Mouse (Mus musculus) G1E (cell line): ENCODE data around the gene Acadvl. TPM values are rescaled to one million over a fixed set of nuclear protein-coding genes. Genes with fewer than 3 reads are reported as not detected.

Source experiments
- ATAC-seq: 2 replicates; pipeline ENCODE4 v1.8.0; 2016; ENCODE audit warnings: mild to moderate bottlenecking; ENCODE audit not compliant: insufficient number of reproducible peaks, poor library complexity, low FRiP score, severe bottlenecking; ENCODE audit errors: extremely low read depth
- DNase-seq: peaks from one replicate; pipeline ENCODE4 v3.0.0; 2012; ENCODE audit warnings: low spot score
- H3K27me3 ChIP-seq: 2 replicates; pipeline ENCODE4 v1.6.1; 2012; ENCODE audit warnings: mild to moderate bottlenecking, low read length, inconsistent platforms; ENCODE audit not compliant: insufficient read depth
- H3K36me3 ChIP-seq: replicated peaks from 2 replicates; pipeline ENCODE3; 2012; ENCODE audit warnings: mild to moderate bottlenecking, inconsistent platforms
- H3K4me1 ChIP-seq: 2 replicates; pipeline ENCODE4 v1.6.1; 2012; ENCODE audit warnings: low read depth, low read length, inconsistent platforms, mixed read lengths; ENCODE audit not compliant: insufficient read depth
- H3K4me3 ChIP-seq: 2 replicates; pipeline ENCODE4 v1.5.1; 2012; ENCODE audit warnings: low read depth, mild to moderate bottlenecking, inconsistent platforms, low read length, moderate library complexity, mixed read lengths
- H3K9me3 ChIP-seq: replicated peaks from 2 replicates; pipeline ENCODE4 v1.6.1; 2012; ENCODE audit warnings: inconsistent platforms
- CTCF ChIP-seq: IDR thresholded peaks from 2 replicates; pipeline ENCODE4 v1.5.1; 2012; ENCODE audit warnings: low read depth, low read length, inconsistent platforms, mixed read lengths
- GATA1 ChIP-seq: IDR thresholded peaks from 2 replicates; pipeline ENCODE4 v1.6.1; 2012; ENCODE audit warnings: borderline replicate concordance, low read length, inconsistent platforms, mixed read lengths
- GATA2 ChIP-seq: IDR thresholded peaks from 2 replicates; pipeline ENCODE4 v1.6.1; 2012; ENCODE audit warnings: low read depth, low read length, inconsistent platforms, borderline replicate concordance
- POLR2AphosphoS5 ChIP-seq: IDR thresholded peaks from 2 replicates; pipeline ENCODE4 v1.6.1; 2012; ENCODE audit warnings: low read depth, low read length, inconsistent platforms; ENCODE audit not compliant: insufficient replicate concordance
- TAL1 ChIP-seq: conservative IDR thresholded peaks from 2 replicates; pipeline ENCODE4 v1.6.1; 2012; ENCODE audit warnings: low read depth, low read length, inconsistent platforms, mixed read lengths
- polyA plus RNA-seq: library from polyadenylated mRNA; stranded (reverse); fragments of >175 nt; gene quantifications from 2 replicates; pipeline ENCODE4 v1.2.3, GENCODE M21; 2012
- total RNA-seq, 2 experiments: library from RNA; stranded (forward) in 1 of 2; stranded (reverse) in 1 of 2; fragments of 200-1000 nt in 1 of 2; fragments of >200 nt in 1 of 2; fragmentation: Nextera tagmentation in 1 of 2; gene quantifications; 2 replicates each; pipeline ENCODE4 v1.2.3; 2014 to 2017

Acadvl gene
- total and polyA plus RNA-seq, 3 experiments, result 16.3 to 31.7 (median 16.3) TPM

DNA sequence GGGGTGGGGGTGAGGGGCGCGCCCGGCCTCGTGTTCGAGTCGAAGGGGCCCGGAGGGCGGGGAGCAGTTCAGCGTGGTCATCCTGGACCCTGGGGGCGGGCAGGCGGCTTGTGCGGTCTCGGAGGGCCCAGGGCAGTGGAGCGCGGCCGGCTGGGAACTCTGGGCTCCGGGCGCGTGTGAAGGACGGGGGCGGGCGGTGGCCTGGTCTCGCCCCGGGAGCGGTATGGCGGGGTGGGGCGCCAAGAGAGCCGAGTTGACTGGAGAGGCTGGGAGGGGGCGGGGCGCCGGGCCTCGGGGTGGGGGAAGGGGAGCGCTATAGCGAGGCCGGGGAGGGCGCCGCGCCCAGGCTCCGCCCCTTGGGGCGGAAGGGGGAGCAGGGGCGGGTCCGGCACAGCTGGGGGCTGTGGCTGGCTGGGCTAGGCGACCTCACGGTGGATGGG is 18.1 kb downstream of the Acadvl start:
- TF ChIP-seq GATA2 (no peak), CTCF (no peak), POLR2AphosphoS5 (no peak), TAL1 (no peak), GATA1 (no peak)
- Histone ChIP-seq H3K9me3 (no peaks in the 10 kb centered on the region), H3K4me3 (peak overlapping the region; percentile 98), H3K36me3 (peaks cover 58% of the 10 kb centered on the region), H3K27me3 (no peaks in the 10 kb centered on the region), H3K4me1 (peaks cover 70% of the 10 kb centered on the region)
- DNase-seq, result peak; percentile 94
- ATAC-seq, result peak; percentile 31

- TF ChIP-seq GATA1 (no peak), GATA2 (no peak), TAL1 (no peak), POLR2AphosphoS5 (no peak), CTCF (no peak)
These were observed 18.8 kb downstream of the Acadvl start for GRCm38 (mm10) chr11:69996161-69997061.

DNA sequence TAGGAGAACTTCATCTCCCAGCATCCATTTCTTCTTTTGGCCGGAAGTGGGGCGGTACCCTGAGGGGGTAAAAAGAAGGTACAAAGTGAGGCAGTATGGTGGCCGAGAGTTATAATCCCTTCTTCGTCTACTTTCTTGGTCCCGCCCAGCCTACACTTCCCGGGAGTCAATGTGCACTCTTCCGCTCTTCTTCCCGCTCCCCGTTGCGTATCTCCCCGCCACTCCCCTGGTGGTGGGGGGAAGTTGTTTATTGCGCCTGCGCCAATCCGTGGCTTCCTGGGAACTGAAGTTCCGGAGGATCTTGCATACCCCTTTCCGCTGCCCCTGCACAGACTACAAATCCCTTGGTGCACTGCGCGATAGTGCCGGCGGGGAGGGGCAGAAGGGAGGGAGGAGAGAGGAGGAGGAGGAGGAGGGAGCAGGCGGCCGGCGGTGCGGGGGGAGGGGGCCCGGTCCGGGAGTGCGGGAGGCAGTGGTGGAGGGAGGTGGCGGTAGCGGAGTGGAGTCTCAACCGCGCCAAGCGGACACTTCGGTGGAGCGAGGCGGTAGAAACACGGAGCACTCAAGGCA is 19.7 kb downstream of the Acadvl start, which contains the start of gene Phf23:
Gene Phf23, plus strand, starts transcription at position 387 of the 570 bp plus-strand sequence.
- H3K9me3 ChIP-seq, result no peaks in the 10 kb centered on the region
- peaks cover 57% of the 10 kb centered on the region for H3K36me3 ChIP-seq
- peaks cover 64% of the 10 kb centered on the region for H3K4me1 ChIP-seq
- peak; percentile 80 for DNase-seq
- no peaks in the 10 kb centered on the region for H3K27me3 ChIP-seq
- ATAC-seq, result peak; percentile 70
- TF ChIP-seq GATA2 (no peak), POLR2AphosphoS5 (no peak), CTCF (no peak), GATA1 (no peak), TAL1 (no peak)
- peak within 1 kb of the TSS; percentile 98 for H3K4me3 ChIP-seq

More at GRCm38 (mm10) chr11:69996161-69997061, 18.8 kb downstream of the Acadvl start:
- Histone ChIP-seq H3K27me3 (no peaks in the 10 kb centered on the region), H3K4me1 (peaks cover 64% of the 10 kb centered on the region), H3K4me3 (peak overlapping the region; percentile 98), H3K9me3 (no peaks in the 10 kb centered on the region), H3K36me3 (peaks cover 55% of the 10 kb centered on the region)
- peak; percentile 80 for DNase-seq
- ATAC-seq, result no peak

- no peak for TF ChIP-seq GATA1
- no peak for TF ChIP-seq TAL1
- peaks cover 57% of the 10 kb centered on the region for H3K36me3 ChIP-seq
- no peaks in the 10 kb centered on the region for H3K27me3 ChIP-seq
- H3K4me3 ChIP-seq, result no peak overlapping the region; the same call in 1 of the 2 replicates
- ATAC-seq (no peak), DNase-seq (no peak)
- peaks cover 63% of the 10 kb centered on the region for H3K4me1 ChIP-seq
- no peaks in the 10 kb centered on the region for H3K9me3 ChIP-seq
These were observed 20.7 kb downstream of the Acadvl start for GRCm38 (mm10) chr11:69994401-69995090.

- H3K27me3 ChIP-seq, result no peaks in the 10 kb centered on the region
- peak overlapping the region; percentile 77; the same call in 1 of the 2 replicates for H3K4me3 ChIP-seq
- ATAC-seq (no peak), DNase-seq (no peak)
- peaks cover 49% of the 10 kb centered on the region for H3K4me1 ChIP-seq
- peaks cover 57% of the 10 kb centered on the region for H3K36me3 ChIP-seq
- no peaks in the 10 kb centered on the region for H3K9me3 ChIP-seq
- TF ChIP-seq GATA1, result no peak
- no peak for TF ChIP-seq GATA2
These were observed 22.3 kb downstream of the Acadvl start for GRCm38 (mm10) chr11:69992932-69993331.

DNA sequence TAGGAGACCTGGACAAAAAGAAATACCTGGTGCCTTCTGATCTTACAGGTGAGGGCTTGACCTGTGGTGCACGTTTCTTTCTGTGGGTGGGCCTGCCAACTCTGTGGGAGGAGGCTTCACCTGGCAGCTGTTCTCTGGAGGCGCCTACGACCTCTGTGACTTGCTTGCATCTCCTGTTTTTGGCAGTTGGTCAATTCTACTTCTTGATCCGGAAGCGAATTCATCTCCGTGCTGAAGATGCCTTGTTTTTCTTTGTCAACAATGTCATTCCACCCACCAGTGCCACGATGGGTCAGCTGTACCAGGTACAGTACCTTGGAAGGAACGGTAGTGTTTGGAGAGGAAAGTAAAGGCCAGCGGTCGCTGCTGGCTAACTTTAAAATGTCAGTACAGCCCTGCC is 22.8 kb downstream of the Acadvl start:
- H3K36me3 ChIP-seq, result peaks cover 57% of the 10 kb centered on the region
- H3K4me1 ChIP-seq, result peaks cover 44% of the 10 kb centered on the region
- TF ChIP-seq CTCF (no peak), GATA1 (no peak), TAL1 (no peak), POLR2AphosphoS5 (no peak), GATA2 (no peak)
- ATAC-seq, result no peak
- no peak for DNase-seq
- H3K27me3 ChIP-seq, result no peaks in the 10 kb centered on the region
- H3K4me3 ChIP-seq, result peak overlapping the region; percentile 77
- H3K9me3 ChIP-seq, result no peaks in the 10 kb centered on the region

- H3K9me3 ChIP-seq, result no peaks in the 10 kb centered on the region
- peak overlapping the region; percentile 77 for H3K4me3 ChIP-seq
- H3K4me1 ChIP-seq, result peaks cover 43% of the 10 kb centered on the region
- ATAC-seq (no peak), DNase-seq (no peak)
- H3K27me3 ChIP-seq, result no peaks in the 10 kb centered on the region
- TF ChIP-seq GATA1 (no peak), GATA2 (no peak), TAL1 (no peak), POLR2AphosphoS5 (no peak)
- H3K36me3 ChIP-seq, result peaks cover 62% of the 10 kb centered on the region
These were observed 23.5 kb downstream of the Acadvl start for GRCm38 (mm10) chr11:69991711-69992110.
